In genomic region chr3:154244932-154245331, GRCm38 (mm10) we compare ENCODE assay signal across 34 mouse cellular contexts.
"Had no signal": no experiment of that assay in that cellular context is flagged by ENCODE, and none has a peak within 500 bp of the region (broad histone marks: within the 10 kb centered on the region; RNA-seq: fewer than 3 reads in every experiment).

No protein-coding gene starts in this region.

- ATAC-seq: hindbrain, embryonic 16.5 days; hindbrain, postnatal 0 days; inflammation-experienced regulatory T-cells, adult 6 months; intestine, embryonic 15.5 days; intestine, embryonic 16.5 days; intestine, postnatal 0 days had no signal

- H3K27ac ChIP-seq: heart, embryonic 13.5 days; heart, embryonic 15.5 days; hindbrain, embryonic 10.5 days; hindbrain, embryonic 12.5 days; hindbrain, embryonic 13.5 days; hindbrain, embryonic 14.5 days; hindbrain, embryonic 15.5 days; hindbrain, postnatal 0 days; intestine, embryonic 15.5 days; kidney, embryonic 15.5 days; kidney, postnatal 0 days; layer of hippocampus, adult 2 months; left cerebral cortex, adult 2 months had no signal

- H3K9me3 ChIP-seq: heart, embryonic 12.5 days; heart, embryonic 15.5 days; hindbrain, embryonic 13.5 days; hindbrain, embryonic 15.5 days; intestine, embryonic 15.5 days; kidney, embryonic 15.5 days had no signal

- H3K9ac ChIP-seq: heart, embryonic 12.5 days; heart, embryonic 13.5 days; heart, embryonic 15.5 days; hindbrain, embryonic 12.5 days; hindbrain, embryonic 13.5 days; hindbrain, embryonic 14.5 days; hindbrain, embryonic 15.5 days; intestine, embryonic 15.5 days; kidney, embryonic 15.5 days had no signal

- H3K36me3 ChIP-seq: heart, embryonic 12.5 days; heart, embryonic 13.5 days; heart, embryonic 15.5 days; hindbrain, embryonic 13.5 days; hindbrain, embryonic 15.5 days; intestine, embryonic 15.5 days; kidney, embryonic 15.5 days had no signal

- DNase-seq: heart, postnatal 10 days; heart, postnatal 14 days; heart, postnatal 36 days; heart, postnatal 4 days; kidney, adult 11 months; kidney, adult 18-20 months; kidney, adult 2 months; kidney, adult 8-10 months; kidney, adult 9 months; kidney, postnatal 10 days; kidney, postnatal 14 days; kidney, postnatal 25 days; kidney, postnatal 36 days; kidney, postnatal 4 days; layer of hippocampus, adult 9-11 months; layer of hippocampus, postnatal 36 days had no signal

- H3K4me3 ChIP-seq: heart, embryonic 12.5 days; heart, embryonic 13.5 days; heart, embryonic 15.5 days; hindbrain, embryonic 10.5 days; hindbrain, embryonic 12.5 days; hindbrain, embryonic 13.5 days; hindbrain, embryonic 15.5 days; intestine, embryonic 15.5 days; kidney, embryonic 15.5 days; layer of hippocampus, adult 2 months; left cerebral cortex, adult 2 months had no signal

- H3K4me2 ChIP-seq: heart, embryonic 12.5 days; heart, embryonic 13.5 days; heart, embryonic 15.5 days; hindbrain, embryonic 12.5 days; hindbrain, embryonic 13.5 days; hindbrain, embryonic 14.5 days; hindbrain, embryonic 15.5 days; intestine, embryonic 15.5 days; kidney, embryonic 15.5 days had no signal

- H3K4me1 ChIP-seq: heart, embryonic 12.5 days; heart, embryonic 13.5 days; heart, embryonic 15.5 days; hindbrain, embryonic 10.5 days; hindbrain, embryonic 12.5 days; hindbrain, embryonic 13.5 days; hindbrain, embryonic 15.5 days; intestine, embryonic 15.5 days; kidney, embryonic 15.5 days had no signal

- H3K27me3 ChIP-seq: heart, embryonic 12.5 days; heart, embryonic 13.5 days; heart, embryonic 15.5 days; hindbrain, embryonic 12.5 days; hindbrain, embryonic 13.5 days; hindbrain, embryonic 15.5 days; intestine, embryonic 15.5 days; kidney, embryonic 15.5 days had no signal
